Mouse (Mus musculus): ENCODE measurements around the gene Stx11.

DNA sequence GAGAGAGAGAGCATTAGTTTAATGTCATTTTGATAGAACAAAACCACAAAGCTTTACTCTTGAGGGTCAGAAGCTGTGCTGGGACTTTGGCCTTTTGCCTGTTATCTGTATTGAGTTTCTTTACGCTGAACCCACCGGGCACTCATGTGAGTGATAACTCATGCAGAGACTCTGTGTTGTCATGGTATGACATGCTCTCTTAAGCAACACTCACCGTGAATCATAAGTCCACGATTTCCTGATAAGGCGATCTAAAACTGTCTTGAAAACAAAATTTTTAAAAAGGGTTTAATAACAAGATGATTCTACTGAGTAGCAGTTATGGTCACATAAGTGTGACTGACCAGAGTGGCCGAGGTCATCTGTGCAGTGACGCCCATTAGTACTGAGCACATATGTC lies 12.5 kb upstream of the Stx11 start:
- TF ChIP-seq CTCF (IDR thresholded peaks at IDR 0.05; ENCODE audit: borderline replicate concordance, control insufficient read depth, extremely low read depth, insufficient read depth, low read length, poor library complexity), result no peak
- TF ChIP-seq POLR2A (IDR thresholded peaks at IDR 0.05; ENCODE audit: control insufficient read depth, extremely low read depth, insufficient read depth, low read length, poor library complexity), result no peak
